12 mouse cellular contexts compared by ENCODE assay signal in genomic region chr4:129516925-129517324, GRCm38 (mm10). TPM values are rescaled to one million over a fixed set of nuclear protein-coding genes. Genes with fewer than 3 reads are reported as not detected.
A peak's percentile ranks its signal among the peaks of the same experiment; 100 is the strongest.
DNase-seq lines count a peak whose midpoint lies in the region; ATAC-seq and TF ChIP-seq lines count a peak whose summit lies in the region.
"Had no signal": no experiment of that assay in that cellular context is flagged by ENCODE, and none has a peak within 500 bp of the region (broad histone marks: within the 10 kb centered on the region; RNA-seq: fewer than 3 reads in every experiment).

No protein-coding gene starts in this region.

- DNase-seq in hindbrain, embryonic 11.5 days (ENCODE audit: low spot score): peak; percentile 39
- DNase-seq in hindbrain, postnatal 0 days (ENCODE audit: low spot score): no peak
- peak; percentile 48 for DNase-seq in embryonic facial prominence, embryonic 11.5 days (ENCODE audit: low spot score)
- DNase-seq in kidney, adult 8-10 months: peak; percentile 44 to 56
- DNase-seq in lung, postnatal 10 days: peak; percentile 48
- DNase-seq in heart, postnatal 25 days (ENCODE audit: low spot score): no peak
- no peak for DNase-seq in cerebellum, adult 11-12 months
- no peak for DNase-seq in layer of hippocampus, adult 9-11 months
- DNase-seq: cerebellum, adult 18-20 months; liver, postnatal 0 days had no signal

- H3K4me1 ChIP-seq in hindbrain, embryonic 11.5 days (replicated peaks; ENCODE audit: control insufficient read depth, insufficient read depth, low read length): peaks cover 2% of the 10 kb centered on the region
- no peaks in the 10 kb centered on the region for H3K4me1 ChIP-seq in hindbrain, postnatal 0 days (ENCODE audit: insufficient read depth, low read length)
- H3K4me1 ChIP-seq in embryonic facial prominence, embryonic 11.5 days (ENCODE audit: control insufficient read depth, insufficient read depth, low read length): no peaks in the 10 kb centered on the region; the same call in 1 of the 2 replicates

- intact Hi-C loops in heart, postnatal 25 days (cut with DNase I): no loop called here

- TF ChIP-seq CTCF in hindbrain, postnatal 0 days (IDR thresholded peaks at IDR 0.05; ENCODE audit: low read depth): no peak

- H3K9ac ChIP-seq in hindbrain, embryonic 11.5 days (ENCODE audit: low read depth, low read length): no peak overlapping the region
- H3K9ac ChIP-seq in hindbrain, postnatal 0 days (replicated peaks; ENCODE audit: low read length): no peak overlapping the region
- no peak overlapping the region for H3K9ac ChIP-seq in embryonic facial prominence, embryonic 11.5 days (replicated peaks; ENCODE audit: low read length)
- H3K9ac ChIP-seq: liver, postnatal 0 days had no signal

- H3K36me3 ChIP-seq in hindbrain, embryonic 11.5 days (ENCODE audit: control insufficient read depth, insufficient read depth, low read length): peaks cover 14% of the 10 kb centered on the region; the same call in 1 of the 2 replicates
- H3K36me3 ChIP-seq in hindbrain, postnatal 0 days (ENCODE audit: insufficient read depth, low read length): peaks cover 36% of the 10 kb centered on the region
- peaks cover 14% of the 10 kb centered on the region for H3K36me3 ChIP-seq in embryonic facial prominence, embryonic 11.5 days (replicated peaks; ENCODE audit: control insufficient read depth, insufficient read depth, low read depth, low read length)

- H3K27ac ChIP-seq in hindbrain, embryonic 11.5 days (ENCODE audit: low read depth, low read length): no peak overlapping the region
- no peak overlapping the region for H3K27ac ChIP-seq in hindbrain, postnatal 0 days
- no peak overlapping the region; the same call in 1 of the 2 replicates for H3K27ac ChIP-seq in embryonic facial prominence, embryonic 11.5 days (replicated peaks; ENCODE audit: low read depth, low read length)

- no peaks in the 10 kb centered on the region for H3K27me3 ChIP-seq in hindbrain, embryonic 11.5 days (ENCODE audit: control insufficient read depth, insufficient read depth, low read length)
- H3K27me3 ChIP-seq in hindbrain, postnatal 0 days (ENCODE audit: insufficient read depth, low read length): no peaks in the 10 kb centered on the region
- H3K27me3 ChIP-seq in embryonic facial prominence, embryonic 11.5 days (ENCODE audit: control insufficient read depth, insufficient read depth, low read length): no peaks in the 10 kb centered on the region
- H3K27me3 ChIP-seq: CH12.LX had no signal

- no peak for ATAC-seq in hindbrain, embryonic 11.5 days (ENCODE audit: low FRiP score)
- ATAC-seq in hindbrain, postnatal 0 days: no peak
- ATAC-seq in embryonic facial prominence, embryonic 11.5 days (replicated peaks; ENCODE audit: insufficient number of reproducible peaks, low FRiP score, low TSS enrichment, low read depth): no peak
- ATAC-seq: liver, postnatal 0 days had no signal

- H3K9me3 ChIP-seq in hindbrain, embryonic 11.5 days (ENCODE audit: control insufficient read depth, low read length): no peaks in the 10 kb centered on the region
- H3K9me3 ChIP-seq in hindbrain, postnatal 0 days (ENCODE audit: low read length): no peaks in the 10 kb centered on the region
- no peaks in the 10 kb centered on the region for H3K9me3 ChIP-seq in embryonic facial prominence, embryonic 11.5 days (replicated peaks; ENCODE audit: control insufficient read depth, low read length)

- 56% methylated on average over 2 of the region's 2 CpGs for WGBS in hindbrain, embryonic 11.5 days
- WGBS in hindbrain, postnatal 0 days: 52% methylated on average over 2 of the region's 2 CpGs
- WGBS in embryonic facial prominence, embryonic 11.5 days: 46% methylated on average over 2 of the region's 2 CpGs

- no peak overlapping the region for H3K4me3 ChIP-seq in hindbrain, embryonic 11.5 days (ENCODE audit: low read depth, low read length)
- H3K4me3 ChIP-seq in hindbrain, postnatal 0 days (ENCODE audit: low read length): no peak overlapping the region
- no peak overlapping the region for H3K4me3 ChIP-seq in embryonic facial prominence, embryonic 11.5 days (ENCODE audit: low read depth, low read length)

- no peak overlapping the region for H3K4me2 ChIP-seq in hindbrain, embryonic 11.5 days (replicated peaks; ENCODE audit: low read depth, low read length)
- H3K4me2 ChIP-seq in hindbrain, postnatal 0 days (ENCODE audit: low read depth, low read length): no peak overlapping the region
- no peak overlapping the region for H3K4me2 ChIP-seq in embryonic facial prominence, embryonic 11.5 days (ENCODE audit: low read depth, low read length)

RNA-seq across cellular contexts. Expression of gene Marcksl1, which starts 3.5 kb away (rescaled TPM):
- 1,707 and 1,864 TPM in 2 replicates for polyA plus RNA-seq in hindbrain, embryonic 11.5 days (2014; fragmentation: Nextera tagmentation; extraction: Ambion mirVana)
- total RNA-seq in hindbrain, postnatal 0 days (2014; rRNA removed): 1,438 and 1,538 TPM in 2 replicates
- 1,583 and 1,620 TPM in 2 replicates for polyA plus RNA-seq in hindbrain, postnatal 0 days (2015; fragmentation: Nextera tagmentation; extraction: Ambion mirVana)
- polyA plus RNA-seq in embryonic facial prominence, embryonic 11.5 days (2014; fragmentation: Nextera tagmentation; extraction: Ambion mirVana): 1,559 and 1,563 TPM in 2 replicates
- total RNA-seq in heart, postnatal 25 days (2021): 1 to 10 TPM; 6.8 to 7.8 TPM

RNA-seq across cellular contexts. Expression of gene Hdac1, which starts 25.6 kb away (rescaled TPM):
- 206 and 220 TPM in 2 replicates for polyA plus RNA-seq in hindbrain, embryonic 11.5 days (2014; fragmentation: Nextera tagmentation; extraction: Ambion mirVana)
- total RNA-seq in hindbrain, postnatal 0 days (2014; rRNA removed): 20.7 and 38.0 TPM in 2 replicates
- polyA plus RNA-seq in hindbrain, postnatal 0 days (2015; fragmentation: Nextera tagmentation; extraction: Ambion mirVana): 56.6 and 62.1 TPM in 2 replicates
- polyA plus RNA-seq in embryonic facial prominence, embryonic 11.5 days (2014; fragmentation: Nextera tagmentation; extraction: Ambion mirVana): 271 and 273 TPM in 2 replicates
- total RNA-seq in heart, postnatal 25 days (2021): 10 to 100 TPM; 15.9 to 18.6 TPM

RNA-seq across cellular contexts. Expression of gene Fam229a, which starts 25.9 kb away (rescaled TPM):
- not detected in 2 replicates for polyA plus RNA-seq in hindbrain, embryonic 11.5 days (2014; fragmentation: Nextera tagmentation; extraction: Ambion mirVana)
- 3.9 TPM in 1 of 2 replicates, not detected in the other for total RNA-seq in hindbrain, postnatal 0 days (2014; rRNA removed)
- 3.0 and 3.1 TPM in 2 replicates for polyA plus RNA-seq in hindbrain, postnatal 0 days (2015; fragmentation: Nextera tagmentation; extraction: Ambion mirVana)
- polyA plus RNA-seq in embryonic facial prominence, embryonic 11.5 days (2014; fragmentation: Nextera tagmentation; extraction: Ambion mirVana): not detected in 2 replicates
- total RNA-seq in heart, postnatal 25 days (2021): not detected
- total RNA-seq: CH12.LX had no signal

RNA-seq across cellular contexts. Expression of gene Tssk3, which starts 26.1 kb away (rescaled TPM):
- polyA plus RNA-seq in hindbrain, embryonic 11.5 days (2014; fragmentation: Nextera tagmentation; extraction: Ambion mirVana): not detected in 2 replicates
- total RNA-seq in hindbrain, postnatal 0 days (2014; rRNA removed): not detected in 2 replicates
- polyA plus RNA-seq in hindbrain, postnatal 0 days (2015; fragmentation: Nextera tagmentation; extraction: Ambion mirVana): 1.1 and 1.3 TPM in 2 replicates
- not detected in 2 replicates for polyA plus RNA-seq in embryonic facial prominence, embryonic 11.5 days (2014; fragmentation: Nextera tagmentation; extraction: Ambion mirVana)
- not detected for total RNA-seq in heart, postnatal 25 days (2021)
- polyA plus RNA-seq: large intestine, adult 2 months had no signal

RNA-seq across cellular contexts. Expression of gene Bsdc1, which starts 55.5 kb away (rescaled TPM):
- polyA plus RNA-seq in hindbrain, embryonic 11.5 days (2014; fragmentation: Nextera tagmentation; extraction: Ambion mirVana): 25.6 and 26.3 TPM in 2 replicates
- 55.2 and 60.6 TPM in 2 replicates for total RNA-seq in hindbrain, postnatal 0 days (2014; rRNA removed)
- polyA plus RNA-seq in hindbrain, postnatal 0 days (2015; fragmentation: Nextera tagmentation; extraction: Ambion mirVana): 25.3 and 27.1 TPM in 2 replicates
- 21.2 and 22.0 TPM in 2 replicates for polyA plus RNA-seq in embryonic facial prominence, embryonic 11.5 days (2014; fragmentation: Nextera tagmentation; extraction: Ambion mirVana)
- total RNA-seq in heart, postnatal 25 days (2021): 10 to 100 TPM; 40.6 to 45.6 TPM

Comparison
In these comparisons a context has a peak if more than half of its experiments do, and no peak if none do; other contexts are left out.
1. DNase-seq: peak in hindbrain, embryonic 11.5 days (single experiment), embryonic facial prominence, embryonic 11.5 days (single experiment), kidney, adult 8-10 months (2 of 2) and lung, postnatal 10 days (single experiment); none in hindbrain, postnatal 0 days (single experiment), heart, postnatal 25 days (single experiment), cerebellum, adult 11-12 months (single experiment) and layer of hippocampus, adult 9-11 months (single experiment).